Mouse (Mus musculus): Measurements from ENCODE around the gene Tmbim7. TPM values are rescaled to one million over a fixed set of nuclear protein-coding genes. Genes with fewer than 3 reads are reported as not detected.

Tmbim7 gene
- polyA plus RNA-seq, 1 experiment from 2014 or later, result not detected

DNA sequence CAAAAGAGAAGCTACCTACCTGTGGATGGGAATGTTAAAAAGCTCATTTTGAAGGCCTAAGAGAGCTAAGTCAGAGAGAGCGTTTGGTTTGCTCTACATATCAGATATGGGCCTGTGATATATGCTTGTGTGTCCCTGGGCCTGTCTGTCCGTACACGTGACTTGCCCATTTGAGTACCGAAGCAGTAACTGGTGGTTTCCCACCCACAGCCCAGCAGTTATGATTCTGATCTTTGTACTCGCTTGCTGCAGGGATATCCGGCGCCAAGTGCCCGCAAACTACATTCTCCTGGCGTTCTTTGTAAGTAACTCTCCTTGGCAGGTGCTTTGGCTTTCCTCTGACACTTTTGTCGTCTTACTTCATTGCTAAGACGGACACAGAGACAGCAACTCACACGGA lies 15.6 kb downstream of the Tmbim7 start:
- Histone ChIP-seq H3K27me3 (no peaks in the 10 kb centered on the region), H3K4me3 (no peak overlapping the region), H3K9me3 (replicated peaks) (no peaks in the 10 kb centered on the region), H3K27ac (no peak overlapping the region), H3K4me2 (no peak overlapping the region), H3K36me3 (no peaks in the 10 kb centered on the region), H3K9ac (no peak overlapping the region), H3K4me1 (replicated peaks) (no peaks in the 10 kb centered on the region)
- no peak for ATAC-seq (replicated peaks; ENCODE audit: insufficient number of reproducible peaks, insufficient read depth, low FRiP score, low read depth)
- WGBS, result 84% methylated on average over 12 of the region's 12 CpGs

DNA sequence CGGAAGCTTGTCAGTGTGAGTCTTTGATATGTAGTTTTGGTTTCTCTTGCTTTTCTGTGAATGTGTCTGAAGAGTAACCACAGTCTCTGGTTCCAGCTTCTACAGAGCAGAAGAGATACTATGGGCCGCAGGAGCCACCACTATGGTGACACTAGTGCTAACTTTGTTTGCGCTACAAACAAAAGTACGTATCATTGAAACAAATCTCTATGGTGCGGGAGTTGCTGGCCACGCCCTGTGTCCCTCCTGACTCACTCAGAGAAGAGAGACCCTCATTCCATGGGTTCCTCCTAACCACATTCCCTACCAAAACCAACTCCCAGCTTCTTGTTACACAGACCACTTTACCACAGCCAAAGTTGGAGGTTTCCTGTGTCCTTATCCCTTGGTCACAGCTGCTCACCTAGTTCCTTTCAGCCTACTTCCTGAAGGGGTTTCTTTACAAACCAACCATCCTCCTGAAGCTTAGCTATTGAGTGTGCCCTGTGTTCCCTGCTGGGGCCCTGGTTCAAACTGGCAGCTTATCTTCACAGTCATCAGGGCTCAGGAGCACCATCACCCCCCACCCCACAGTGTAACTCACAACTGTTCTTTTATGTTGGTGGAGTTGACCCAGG lies 19.1 kb downstream of the Tmbim7 start:
- ATAC-seq (replicated peaks; ENCODE audit: insufficient number of reproducible peaks, insufficient read depth, low FRiP score, low read depth), result 0 out of 2 replicates have a peak, but pooled peaks have one; percentile 31
- Histone ChIP-seq H3K4me1 (replicated peaks) (no peaks in the 10 kb centered on the region), H3K9me3 (replicated peaks) (no peaks in the 10 kb centered on the region), H3K9ac (no peak overlapping the region), H3K4me2 (no peak overlapping the region), H3K36me3 (no peaks in the 10 kb centered on the region), H3K27ac (no peak overlapping the region), H3K4me3 (no peak overlapping the region), H3K27me3 (no peaks in the 10 kb centered on the region)
- WGBS, result 84% methylated on average over 6 of the region's 6 CpGs

DNA sequence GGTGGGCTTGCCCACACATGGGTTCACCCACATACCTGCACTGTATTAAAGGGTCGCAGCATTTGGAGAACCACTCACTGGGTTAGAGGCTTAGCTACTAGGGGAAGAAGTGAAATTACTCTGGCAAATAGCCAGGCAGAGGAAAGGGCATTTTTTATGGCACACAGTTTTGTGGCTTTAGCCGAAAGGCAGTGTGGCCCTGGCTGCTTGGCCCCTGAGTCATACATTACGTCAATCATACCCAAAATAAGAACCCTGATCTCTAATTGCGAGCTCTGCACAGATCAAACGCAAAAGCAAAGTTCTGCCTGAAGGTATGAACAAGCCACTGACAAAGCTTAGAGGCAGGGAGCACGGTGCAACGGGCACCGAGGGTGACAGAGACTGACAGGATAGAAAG lies 37.3 kb downstream of the Tmbim7 start:
- Histone ChIP-seq H3K36me3 (peaks cover 24% of the 10 kb centered on the region), H3K4me2 (no peak overlapping the region), H3K9me3 (replicated peaks) (no peaks in the 10 kb centered on the region), H3K27ac (no peak overlapping the region), H3K9ac (no peak overlapping the region), H3K27me3 (no peaks in the 10 kb centered on the region), H3K4me1 (replicated peaks) (no peaks in the 10 kb centered on the region), H3K4me3 (no peak overlapping the region)
- WGBS, result 91% methylated on average over 8 of the region's 8 CpGs
- no peak for ATAC-seq (replicated peaks; ENCODE audit: insufficient number of reproducible peaks, insufficient read depth, low FRiP score, low read depth)

DNA sequence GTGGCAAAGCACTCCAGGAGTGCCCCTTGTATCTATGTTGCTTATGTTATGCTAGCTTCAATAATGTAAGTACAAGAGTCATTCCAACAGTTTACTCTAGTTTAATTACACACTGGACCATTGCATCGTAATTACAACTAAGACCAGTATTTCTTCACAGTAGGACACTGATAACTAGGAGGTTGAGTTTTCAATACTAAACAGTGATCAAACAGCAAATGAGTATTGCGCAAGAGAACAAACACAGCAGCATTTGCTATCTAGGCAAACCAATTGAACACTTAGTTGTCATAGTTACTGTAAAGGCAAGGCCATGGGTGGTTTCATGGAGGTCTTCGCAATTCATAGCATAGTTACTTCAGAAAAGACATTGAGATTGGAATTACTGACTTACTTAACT lies 40.3 kb downstream of the Tmbim7 start:
- H3K9me3 ChIP-seq (replicated peaks), result no peaks in the 10 kb centered on the region
- no peak overlapping the region for H3K27ac ChIP-seq
- no peak overlapping the region for H3K9ac ChIP-seq
- ATAC-seq (replicated peaks; ENCODE audit: insufficient number of reproducible peaks, insufficient read depth, low FRiP score, low read depth), result no peak
- H3K4me3 ChIP-seq, result no peak overlapping the region
- H3K36me3 ChIP-seq, result peaks cover 35% of the 10 kb centered on the region
- no peaks in the 10 kb centered on the region for H3K27me3 ChIP-seq
- no peak overlapping the region for H3K4me2 ChIP-seq
- WGBS, result 97% methylated on average over 3 of the region's 3 CpGs
- no peaks in the 10 kb centered on the region for H3K4me1 ChIP-seq (replicated peaks)

DNA sequence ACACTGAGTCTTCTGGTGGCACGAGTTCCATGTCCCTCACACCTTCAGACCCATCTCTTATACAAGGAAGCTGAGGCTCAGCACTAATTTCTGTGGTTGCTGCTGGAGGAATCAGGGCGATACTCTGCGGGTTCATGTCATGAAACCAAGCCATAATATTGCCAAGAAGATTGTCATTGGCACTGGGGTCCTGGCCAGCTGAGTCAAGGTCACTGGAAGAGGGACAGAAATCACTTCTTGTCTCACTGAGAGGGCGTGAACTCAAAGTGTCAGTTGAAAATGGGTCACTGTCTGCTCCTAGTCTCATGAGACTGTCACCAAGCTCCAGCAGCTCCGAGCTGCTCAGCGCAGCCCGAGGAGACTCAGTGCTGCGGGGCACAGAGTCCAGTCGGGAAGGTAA lies 42.0 kb downstream of the Tmbim7 start:
- H3K9ac ChIP-seq, result no peak overlapping the region
- H3K4me2 ChIP-seq, result no peak overlapping the region
- ATAC-seq (replicated peaks; ENCODE audit: insufficient number of reproducible peaks, insufficient read depth, low FRiP score, low read depth), result no peak
- no peaks in the 10 kb centered on the region for H3K4me1 ChIP-seq (replicated peaks)
- H3K27ac ChIP-seq, result no peak overlapping the region
- H3K36me3 ChIP-seq, result peaks cover 35% of the 10 kb centered on the region
- no peaks in the 10 kb centered on the region for H3K27me3 ChIP-seq
- 91% methylated on average over 9 of the region's 9 CpGs for WGBS
- no peaks in the 10 kb centered on the region for H3K9me3 ChIP-seq (replicated peaks)
- no peak overlapping the region for H3K4me3 ChIP-seq

DNA sequence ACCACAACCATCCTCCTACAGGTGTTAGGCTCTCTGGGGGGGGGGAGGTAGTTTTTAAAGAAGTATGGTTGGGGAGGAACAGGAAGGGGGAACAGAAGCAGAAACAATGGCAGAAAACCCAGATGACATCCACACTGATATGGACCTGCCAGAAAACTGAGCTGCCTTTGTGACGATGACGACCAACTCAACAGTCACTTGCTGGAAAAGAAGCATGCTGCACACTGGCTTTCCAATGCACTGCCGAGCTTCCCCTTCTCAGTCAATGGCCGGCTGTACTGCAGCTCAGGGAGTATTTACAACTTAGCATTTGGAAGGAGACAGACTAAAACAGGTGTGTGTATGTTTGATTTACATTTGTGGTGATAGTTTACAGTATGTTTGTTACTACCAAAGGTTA lies 44.2 kb downstream of the Tmbim7 start:
- Histone ChIP-seq H3K4me3 (no peak overlapping the region), H3K27ac (no peak overlapping the region), H3K9me3 (replicated peaks) (no peaks in the 10 kb centered on the region), H3K36me3 (peaks cover 36% of the 10 kb centered on the region), H3K4me1 (replicated peaks) (no peaks in the 10 kb centered on the region), H3K9ac (no peak overlapping the region), H3K4me2 (no peak overlapping the region), H3K27me3 (no peaks in the 10 kb centered on the region)
- ATAC-seq (replicated peaks; ENCODE audit: insufficient number of reproducible peaks, insufficient read depth, low FRiP score, low read depth), result no peak
- 71% methylated on average over 4 of the region's 4 CpGs for WGBS

DNA sequence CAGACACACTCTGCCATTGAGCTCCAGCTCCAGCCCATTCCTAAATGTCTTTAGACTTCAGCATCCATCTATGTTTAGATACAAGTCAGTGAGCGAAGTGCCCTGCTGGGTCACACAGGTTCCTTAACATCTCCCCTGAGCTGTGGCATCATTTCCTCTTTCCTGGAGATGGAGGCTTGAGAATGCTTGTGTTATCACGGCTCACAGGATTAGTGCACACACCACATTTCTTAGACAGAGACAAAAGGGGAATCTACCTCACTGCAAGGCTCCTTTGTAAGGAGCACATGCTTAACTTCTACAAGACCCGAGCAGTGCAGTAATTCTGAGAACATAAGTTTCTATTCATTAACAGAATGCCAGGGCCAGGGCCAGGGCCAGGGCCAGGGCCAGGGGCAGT lies 45.0 kb downstream of the Tmbim7 start:
- WGBS, result 81% methylated on average over 3 of the region's 3 CpGs
- Histone ChIP-seq H3K4me3 (no peak overlapping the region), H3K27ac (no peak overlapping the region), H3K9ac (no peak overlapping the region), H3K9me3 (replicated peaks) (no peaks in the 10 kb centered on the region), H3K27me3 (no peaks in the 10 kb centered on the region), H3K36me3 (peaks cover 42% of the 10 kb centered on the region), H3K4me2 (no peak overlapping the region), H3K4me1 (replicated peaks) (no peaks in the 10 kb centered on the region)
- no peak for ATAC-seq (replicated peaks; ENCODE audit: insufficient number of reproducible peaks, insufficient read depth, low FRiP score, low read depth)

DNA sequence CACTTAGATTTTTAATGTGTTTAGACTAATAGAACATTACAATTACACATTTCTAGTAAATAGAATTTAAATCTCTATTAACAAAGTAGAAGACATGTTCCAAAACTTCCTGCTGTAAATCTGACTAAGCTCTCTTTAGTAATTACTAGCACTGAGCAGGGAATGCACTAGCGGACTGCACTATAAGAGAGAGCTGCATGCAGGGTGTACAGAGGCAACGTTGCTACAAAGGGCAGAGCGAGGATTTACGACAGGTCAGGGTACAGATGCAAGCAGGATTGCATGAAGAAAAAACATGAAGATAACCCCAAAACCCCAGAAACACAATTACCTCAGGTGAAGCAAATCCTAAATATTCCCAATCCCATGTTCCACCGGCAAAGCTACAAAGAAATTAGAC lies 49.0 kb downstream of the Tmbim7 start:
- H3K9me3 ChIP-seq (replicated peaks), result no peaks in the 10 kb centered on the region
- H3K36me3 ChIP-seq, result peaks cover 32% of the 10 kb centered on the region
- ATAC-seq (replicated peaks; ENCODE audit: insufficient number of reproducible peaks, insufficient read depth, low FRiP score, low read depth), result no peak
- no peak overlapping the region for H3K4me3 ChIP-seq
- H3K27me3 ChIP-seq, result no peaks in the 10 kb centered on the region
- no peaks in the 10 kb centered on the region for H3K4me1 ChIP-seq (replicated peaks)
- no peak overlapping the region for H3K9ac ChIP-seq
- WGBS, result 96% methylated on average over 5 of the region's 5 CpGs
- H3K4me2 ChIP-seq, result no peak overlapping the region
- no peak overlapping the region for H3K27ac ChIP-seq

DNA sequence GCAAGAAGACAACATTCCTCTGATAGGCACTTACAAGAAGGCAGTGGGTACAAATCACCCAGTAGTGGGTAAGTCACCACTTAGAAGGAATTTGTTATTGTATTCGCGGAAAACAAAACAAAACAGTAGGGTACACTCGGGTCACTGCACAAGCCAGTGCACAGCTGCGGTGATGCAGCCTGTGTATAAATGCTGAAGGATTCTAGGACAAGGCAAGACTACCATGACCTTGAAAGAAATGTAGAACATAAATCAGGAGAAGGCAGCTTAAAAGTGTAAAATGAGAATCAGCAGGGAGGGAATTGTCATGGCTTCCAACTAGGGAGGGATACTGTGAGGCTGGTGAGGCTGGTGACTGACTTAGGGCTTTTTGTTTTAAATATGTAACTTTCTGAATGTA lies 51.2 kb downstream of the Tmbim7 start:
- H3K36me3 ChIP-seq, result peaks cover 36% of the 10 kb centered on the region

DNA sequence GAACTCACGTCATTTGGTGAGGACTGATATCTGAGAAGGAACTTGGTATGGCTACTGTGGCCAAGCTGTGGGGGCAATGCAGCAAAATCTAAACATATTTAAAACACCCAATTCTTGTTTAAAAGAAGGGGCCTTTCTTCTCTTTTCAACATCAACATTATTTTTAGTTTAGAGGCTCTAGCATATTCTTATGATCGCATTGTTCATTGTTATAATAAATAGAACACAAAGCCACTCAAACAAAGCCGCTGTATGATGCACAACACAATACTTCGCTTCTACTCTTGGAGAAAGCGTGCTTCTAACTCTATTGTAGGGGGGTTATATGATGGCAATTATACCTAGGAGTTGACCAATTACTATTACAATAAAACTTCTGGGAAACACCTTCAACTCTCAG lies 64.8 kb downstream of the Tmbim7 start:
- Histone ChIP-seq H3K4me2 (no peak overlapping the region), H3K4me1 (replicated peaks) (no peaks in the 10 kb centered on the region), H3K9me3 (replicated peaks) (no peaks in the 10 kb centered on the region), H3K27ac (no peak overlapping the region), H3K27me3 (no peaks in the 10 kb centered on the region), H3K9ac (no peak overlapping the region), H3K4me3 (no peak overlapping the region), H3K36me3 (peaks cover 26% of the 10 kb centered on the region)
- ATAC-seq (replicated peaks; ENCODE audit: insufficient number of reproducible peaks, insufficient read depth, low FRiP score, low read depth), result no peak
- WGBS, result 87% methylated on average over 5 of the region's 5 CpGs

More for the DNA sequence above, 51.2 kb downstream of the Tmbim7 start:
- H3K4me3 ChIP-seq, result no peak overlapping the region
- H3K9me3 ChIP-seq (replicated peaks), result no peaks in the 10 kb centered on the region
- no peaks in the 10 kb centered on the region for H3K4me1 ChIP-seq (replicated peaks)
- H3K4me2 ChIP-seq, result no peak overlapping the region
- no peak overlapping the region for H3K9ac ChIP-seq
- H3K27me3 ChIP-seq, result no peaks in the 10 kb centered on the region
- WGBS, result 89% methylated on average over 4 of the region's 4 CpGs
- H3K27ac ChIP-seq, result no peak overlapping the region
- ATAC-seq (replicated peaks; ENCODE audit: insufficient number of reproducible peaks, insufficient read depth, low FRiP score, low read depth), result no peak

DNA sequence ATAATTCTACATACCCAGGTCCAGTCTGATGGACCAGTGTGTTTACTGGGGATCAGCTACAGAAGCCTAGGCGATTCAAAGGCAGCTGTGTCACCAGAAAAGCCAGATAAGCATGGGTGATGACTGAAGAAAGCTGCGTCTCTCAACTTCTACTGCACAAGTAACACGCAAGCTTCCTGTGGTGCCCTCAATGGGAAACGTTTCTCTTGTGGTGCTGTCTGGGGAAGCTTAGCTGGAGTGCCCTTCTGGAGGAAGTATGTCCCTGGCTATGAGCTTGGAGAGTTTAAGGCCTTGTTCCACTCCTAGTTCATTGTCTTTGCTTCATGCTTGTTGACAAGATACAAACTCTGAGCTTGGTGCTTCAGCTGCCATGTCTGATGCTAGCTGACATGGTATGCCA lies 68.4 kb downstream of the Tmbim7 start:
- H3K27ac ChIP-seq, result no peak overlapping the region
- peaks cover 3% of the 10 kb centered on the region; the same call in 1 of the 2 replicates for H3K4me1 ChIP-seq (replicated peaks)
- 81% methylated on average over 4 of the region's 4 CpGs for WGBS
- no peak overlapping the region for H3K9ac ChIP-seq
- H3K4me2 ChIP-seq, result no peak overlapping the region
- H3K36me3 ChIP-seq, result peaks cover 19% of the 10 kb centered on the region; the same call in 1 of the 2 replicates
- no peak for ATAC-seq (replicated peaks; ENCODE audit: insufficient number of reproducible peaks, insufficient read depth, low FRiP score, low read depth)
- no peaks in the 10 kb centered on the region for H3K27me3 ChIP-seq
- no peaks in the 10 kb centered on the region for H3K9me3 ChIP-seq (replicated peaks)
- H3K4me3 ChIP-seq, result no peak overlapping the region

DNA sequence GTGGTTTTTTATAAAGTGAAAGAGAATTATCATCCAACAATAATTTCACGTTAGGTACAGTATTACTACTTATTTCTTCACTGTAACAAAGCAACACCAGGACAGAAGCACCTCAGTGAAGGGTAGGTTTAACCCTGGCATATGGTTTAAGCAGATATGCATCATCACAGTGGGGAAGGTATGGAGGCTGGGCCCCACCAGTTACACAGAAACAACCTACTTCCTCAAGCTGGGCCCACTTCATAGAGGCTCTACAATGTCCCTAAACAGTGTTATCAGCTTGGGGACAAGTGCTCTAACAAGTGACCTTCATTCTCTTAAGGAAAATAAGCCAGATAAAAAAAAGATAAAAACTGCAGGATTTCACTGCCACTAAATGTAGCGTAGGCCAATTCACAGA lies 71.9 kb downstream of the Tmbim7 start:
- Histone ChIP-seq H3K27ac (no peak overlapping the region), H3K36me3 (peaks cover 21% of the 10 kb centered on the region; the same call in 1 of the 2 replicates), H3K4me2 (no peak overlapping the region), H3K9ac (no peak overlapping the region), H3K9me3 (replicated peaks) (no peaks in the 10 kb centered on the region), H3K27me3 (no peaks in the 10 kb centered on the region), H3K4me1 (replicated peaks) (peaks cover 3% of the 10 kb centered on the region; the same call in 1 of the 2 replicates), H3K4me3 (no peak overlapping the region)
- WGBS, result 72% methylated on average over 2 of the region's 2 CpGs
- no peak for ATAC-seq (replicated peaks; ENCODE audit: insufficient number of reproducible peaks, insufficient read depth, low FRiP score, low read depth)

All from heart, embryonic 15.5 days (tissue).